Mouse (Mus musculus) brain, embryonic 14.5 days (tissue): Measurements from ENCODE around the gene Cdc73. TPM values are rescaled to one million over a fixed set of nuclear protein-coding genes. Genes with fewer than 3 reads are reported as not detected.

ENCODE experiments used
- DNase-seq: peaks from one replicate; pipeline ENCODE4 v3.0.0-alpha.2; 2011; ENCODE audit warnings: low read depth
- CTCF ChIP-seq: fragments of 200-500 bp; IDR thresholded peaks from 2 replicates; pipeline ENCODE4 v1.5.1; 2012; ENCODE audit warnings: inconsistent platforms, mild to moderate bottlenecking, moderate library complexity, borderline replicate concordance; ENCODE audit not compliant: insufficient read depth, insufficient read length; ENCODE audit errors: extremely low read depth
- POLR2A ChIP-seq: fragments of 200-500 bp; IDR thresholded peaks from 2 replicates; pipeline ENCODE4 v1.6.1; 2012; ENCODE audit warnings: mild to moderate bottlenecking, inconsistent platforms, borderline replicate concordance; ENCODE audit not compliant: poor library complexity, insufficient read depth, insufficient read length, severe bottlenecking; ENCODE audit errors: extremely low read depth
- polyA plus RNA-seq: library from polyadenylated mRNA; depleted of rRNA; stranded (reverse); fragments of >200 nt; gene quantifications from 2 replicates; pipeline ENCODE4 v1.2.3, GENCODE M21; 2012; rRNA removed

Cdc73 gene
- polyA plus RNA-seq, 1 experiment: 20.2 TPM

DNA sequence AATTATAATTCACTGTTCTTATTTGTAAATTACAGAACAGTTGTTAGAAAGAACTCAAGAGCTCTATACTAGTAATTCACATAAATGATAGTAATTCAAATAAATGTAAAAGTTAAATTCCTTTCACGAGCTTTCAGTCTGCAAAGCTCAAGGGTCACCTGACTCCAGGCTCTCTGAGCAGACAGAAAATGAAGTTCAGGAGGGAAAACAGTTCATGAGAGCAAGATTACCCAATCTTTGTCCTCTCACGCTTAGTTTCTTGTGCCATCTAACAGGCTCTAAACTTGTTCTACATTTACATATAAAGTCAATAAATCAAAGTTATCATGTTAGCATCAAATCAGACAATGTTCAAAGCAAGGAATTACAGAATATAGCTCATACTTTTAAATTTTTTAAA, 93.8 kb downstream of the Cdc73 start:
- TF ChIP-seq POLR2A: no peak
- TF ChIP-seq CTCF: no peak
- DNase-seq: no peak

DNA sequence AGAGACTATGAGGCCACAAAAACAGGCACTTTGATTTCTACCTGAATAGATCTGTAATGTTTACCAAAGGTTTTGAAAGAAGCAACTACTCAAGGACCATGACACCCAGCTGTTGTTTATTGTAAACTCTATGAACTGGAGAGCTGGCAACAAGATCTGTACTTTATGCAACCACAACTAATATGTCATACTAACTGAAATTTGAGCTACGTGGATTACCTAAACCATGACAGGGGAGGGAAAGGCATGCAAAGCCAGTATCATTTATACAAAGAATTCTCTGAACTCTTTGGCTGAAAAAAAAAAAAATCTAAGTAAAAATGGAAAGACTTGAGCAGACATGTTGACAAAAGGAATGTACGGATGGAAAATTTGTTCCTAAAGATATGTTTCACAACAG, 105.8 kb downstream of the Cdc73 start:
- TF ChIP-seq POLR2A (no peak), CTCF (no peak)
- DNase-seq: no peak

DNA sequence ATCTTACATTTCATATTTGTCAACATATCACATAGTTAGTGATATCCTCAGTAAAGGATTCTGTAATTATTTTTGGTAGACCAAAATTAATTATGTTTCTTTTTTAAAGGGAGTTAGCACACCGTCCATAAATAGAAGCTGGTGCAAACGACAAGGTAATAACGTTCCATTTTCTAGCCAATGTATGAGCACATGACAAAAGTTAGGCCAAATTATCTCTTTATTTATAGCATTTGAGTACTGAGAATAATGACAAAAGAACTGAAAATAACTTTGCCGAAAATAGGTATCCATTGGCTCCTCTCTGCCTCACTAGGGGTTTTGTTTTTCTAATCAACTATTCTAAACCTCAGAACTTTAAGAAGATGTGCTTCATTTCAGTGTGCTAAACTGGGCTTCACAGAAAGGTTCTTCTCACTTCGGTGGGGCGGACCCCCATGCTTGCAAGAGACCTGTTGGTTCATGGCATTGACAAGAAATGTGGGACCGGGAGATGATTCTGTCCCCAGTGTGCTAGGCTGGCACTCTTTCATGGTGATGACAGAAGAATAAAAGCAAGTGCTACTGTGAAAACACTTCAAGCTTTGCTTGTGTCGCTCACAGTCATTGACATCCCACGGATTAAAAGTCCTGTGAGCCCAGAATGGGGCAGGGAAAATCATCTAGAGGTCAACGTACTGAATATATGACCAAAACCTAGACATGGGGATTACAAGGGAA, 125.7 kb downstream of the Cdc73 start:
- no peak for DNase-seq
- TF ChIP-seq POLR2A (no peak), CTCF (no peak)

DNA sequence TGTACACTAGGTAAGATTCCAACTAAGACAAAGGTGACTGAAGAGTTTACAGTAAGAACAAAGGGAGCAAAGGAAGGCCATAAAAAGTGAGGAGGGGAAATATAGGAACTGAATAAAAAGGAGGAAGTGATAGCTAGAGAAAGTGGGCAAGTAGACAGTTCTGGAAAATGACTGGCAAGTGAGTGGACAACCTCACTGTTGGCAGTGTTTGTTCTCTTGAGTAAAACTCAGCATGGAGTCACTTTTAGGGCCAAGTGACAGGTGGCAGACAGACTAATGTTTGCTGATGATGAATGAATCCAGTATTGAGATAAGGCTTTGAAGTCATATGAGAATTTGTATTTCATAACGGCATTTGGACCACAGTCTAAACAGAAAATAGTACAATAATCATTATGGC, 144.5 kb downstream of the Cdc73 start:
- DNase-seq: no peak
- TF ChIP-seq POLR2A: no peak
- no peak for TF ChIP-seq CTCF

DNA sequence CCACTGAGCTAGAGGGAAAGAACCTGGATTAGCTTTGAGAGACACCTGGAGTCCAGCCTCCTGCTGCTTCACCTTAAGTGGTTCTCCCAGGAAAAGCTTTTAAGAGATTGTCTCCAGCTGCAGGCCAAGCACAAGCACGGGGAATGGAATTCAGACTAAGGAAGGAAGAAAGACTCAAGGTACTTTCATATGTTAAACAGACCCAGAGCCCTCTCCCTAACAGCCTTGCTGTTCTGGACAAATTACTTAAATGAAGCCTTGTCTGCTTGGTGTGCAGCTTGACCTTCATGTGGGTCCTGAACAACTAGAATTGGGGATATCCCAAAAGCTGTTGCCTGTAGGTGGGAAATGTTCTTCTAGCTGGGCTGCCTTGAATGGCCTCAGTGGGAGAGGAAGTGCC, 147.2 kb downstream of the Cdc73 start:
- TF ChIP-seq POLR2A: no peak
- TF ChIP-seq CTCF: no peak
- no peak for DNase-seq

DNA sequence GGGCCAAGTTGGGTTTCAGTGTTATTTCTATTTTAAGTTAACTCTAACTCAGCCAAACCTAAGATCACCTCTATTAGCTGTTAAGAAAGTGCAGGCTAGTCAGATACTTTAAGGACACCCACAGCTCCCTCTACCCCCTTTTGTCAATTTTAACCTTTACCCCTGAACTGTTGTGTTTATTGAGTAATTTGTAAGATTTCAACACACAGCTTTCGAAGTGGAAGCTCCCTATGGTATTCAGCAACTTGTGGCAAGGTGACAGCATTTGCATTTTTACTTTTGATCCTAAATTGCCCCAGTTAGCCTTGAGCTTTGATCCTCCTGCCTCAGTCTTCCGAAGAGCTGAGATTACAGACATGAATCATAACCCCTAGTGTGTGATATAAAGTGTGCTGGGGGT, 148.1 kb downstream of the Cdc73 start:
- DNase-seq: no peak
- TF ChIP-seq POLR2A: no peak
- TF ChIP-seq CTCF: no peak

Other genes with a start within 250 kb of the Cdc73 start
- 3.0 and 3.8 TPM in 2 replicates for gene B3galt2, start 62.2 kb downstream of the Cdc73 start, polyA plus RNA-seq
- 66.8 and 72.1 TPM in 2 replicates for gene Glrx2, start 13.4 kb upstream of the Cdc73 start, polyA plus RNA-seq
- gene Trove2, start 74.2 kb upstream of the Cdc73 start, polyA plus RNA-seq: 15.1 and 18.5 TPM in 2 replicates
- gene Uchl5, start 74.4 kb upstream of the Cdc73 start, polyA plus RNA-seq: 14.4 and 16.3 TPM in 2 replicates